Mouse (Mus musculus) layer of hippocampus, adult 8-10 months (tissue): ENCODE measurements around the gene Nub1. TPM values are rescaled to one million over a fixed set of nuclear protein-coding genes. Genes with fewer than 3 reads are reported as not detected.
A peak's percentile ranks its signal among the peaks of the same experiment; 100 is the strongest.

ENCODE experiments used
- DNase-seq, 2 experiments: peaks; one replicate each; pipeline ENCODE4 v3.0.0; 2022; ENCODE audit warnings: low spot score in 2 of 2
- total RNA-seq, 4 experiments: library from RNA; stranded (reverse); gene quantifications; 2 replicates each; pipeline ENCODE4 v1.2.4; 2022

Nub1 gene
- total RNA-seq, 4 experiments from 2014 or later = 68.8 to 75.2 (median 73.1) TPM

- peak in 1 of 2 experiments; percentile 16 for DNase-seq
These were observed 53.9 kb downstream of the Nub1 start for GRCm38 (mm10) chr5:24739141-24739753.

- no peak for DNase-seq
These were observed 56.0 kb downstream of the Nub1 start for GRCm38 (mm10) chr5:24741172-24741885.

GRCm38 (mm10) chr5:24743956-24744355 is 58.6 kb downstream of the Nub1 start:
- DNase-seq = no peak

GRCm38 (mm10) chr5:24747533-24747932 is 62.2 kb downstream of the Nub1 start:
- DNase-seq = no peak

- DNase-seq = no peak
These were observed 64.4 kb downstream of the Nub1 start for GRCm38 (mm10) chr5:24749731-24750130.

- DNase-seq = peak; percentile 65 to 83
These were observed 65.3 kb downstream of the Nub1 start for GRCm38 (mm10) chr5:24750321-24751304.

- peak in 1 of 2 experiments; percentile 31 for DNase-seq
These were observed 66.2 kb downstream of the Nub1 start for GRCm38 (mm10) chr5:24751305-24752174.

GRCm38 (mm10) chr5:24752175-24752498 is 66.8 kb downstream of the Nub1 start:
- no peak for DNase-seq

GRCm38 (mm10) chr5:24756931-24757330 is 71.6 kb downstream of the Nub1 start:
- DNase-seq = no peak

GRCm38 (mm10) chr5:24757816-24758215 is 72.5 kb downstream of the Nub1 start, which contains the start of gene Crygn:
Gene Crygn (minus strand): TSS chr5:24758008.
- DNase-seq = no peak

Other genes with a start within 250 kb of the Nub1 start
- 100 to 1,000 TPM; 131 to 154 (median 134) TPM for gene Fastk, start 240.2 kb upstream of the Nub1 start, total RNA-seq
- gene Tmub1, start 237.7 kb upstream of the Nub1 start, total RNA-seq = 10 to 100 TPM; 19.0 to 23.5 (median 19.7) TPM
- 100 to 1,000 TPM; 563 to 611 (median 584) TPM for gene Agap3, start 233.4 kb upstream of the Nub1 start, total RNA-seq
- gene Gbx1, start 158.3 kb upstream of the Nub1 start, total RNA-seq = not detected
- 1 to 10 TPM in 2 of 4 experiments, under 1 TPM in 2; 0.19 to 5.8 (median 3.0) TPM for gene Asb10, start 144.6 kb upstream of the Nub1 start, total RNA-seq
- gene 4931409K22Rik, start 128.7 kb upstream of the Nub1 start, total RNA-seq = under 1 TPM in 1 of 4 experiments, not detected in 3; 0.36 TPM
- gene Abcf2, start 108.1 kb upstream of the Nub1 start, total RNA-seq = 10 to 100 TPM; 75.3 to 86.0 (median 78.3) TPM
- gene Chpf2, start 98.8 kb upstream of the Nub1 start, total RNA-seq = 10 to 100 TPM; 68.4 to 78.7 (median 75.5) TPM
- 10 to 100 TPM; 85.5 to 92.0 (median 89.1) TPM for gene Smarcd3, start 61.1 kb upstream of the Nub1 start, total RNA-seq
- 1 to 10 TPM in 2 of 4 experiments, under 1 TPM in 2; 0.37 to 1.2 (median 1.00) TPM for gene Wdr86, start 45.2 kb downstream of the Nub1 start, total RNA-seq
- gene Crygn, start 72.5 kb downstream of the Nub1 start, total RNA-seq = 1 to 10 TPM in 2 of 4 experiments, under 1 TPM in 1, not detected in 1; 0.52 to 2.1 (median 1.3) TPM
- gene Rheb, start 157.1 kb downstream of the Nub1 start, total RNA-seq = 100 to 1,000 TPM in 3 of 4 experiments, 10 to 100 TPM in 1; 96.3 to 112 (median 106) TPM